Mouse (Mus musculus): Measurements from ENCODE around the gene Ppp1r15b. TPM values are rescaled to one million over a fixed set of nuclear protein-coding genes. Genes with fewer than 3 reads are reported as not detected.

The Ppp1r15b gene
- polyA plus RNA-seq, 1 experiment from 2014 or later, result 26.6 TPM

DNA sequence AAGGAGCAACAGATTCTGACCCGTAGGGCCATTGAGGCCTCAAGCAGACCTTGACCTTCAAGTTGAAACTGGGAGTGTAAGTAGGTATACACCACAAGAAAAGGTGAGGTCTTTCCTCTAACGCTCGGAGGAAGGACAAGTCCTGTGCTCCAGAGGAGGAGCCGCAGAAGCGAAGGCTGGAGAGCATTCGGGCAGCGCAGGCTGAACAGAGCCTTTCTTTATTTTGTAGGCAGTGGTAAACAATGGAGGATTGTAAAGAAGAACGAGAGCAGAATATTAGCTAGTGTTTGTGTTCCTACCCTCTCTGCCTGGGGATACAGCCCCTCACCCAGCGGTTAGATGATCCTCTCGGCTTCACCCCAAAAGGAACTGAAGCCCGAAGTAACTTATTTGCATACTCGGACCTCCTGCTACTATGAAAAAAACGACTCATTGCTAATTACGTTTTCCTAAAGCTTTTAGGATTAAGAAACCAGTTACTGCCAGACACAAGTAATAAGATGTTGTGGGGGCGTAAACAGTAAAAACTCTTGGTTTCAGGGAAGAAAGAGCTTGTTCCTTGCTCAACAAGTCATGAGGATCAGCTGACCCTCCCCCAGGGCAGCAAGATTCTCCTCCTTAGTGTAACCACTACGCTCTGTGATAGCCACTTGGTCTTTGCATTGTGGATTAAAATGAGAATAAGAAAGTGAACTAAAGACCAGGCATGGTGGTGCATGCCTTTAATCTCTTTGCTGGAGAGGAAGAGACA lies 1.3 kb upstream of the Ppp1r15b start:
- peaks cover 32% of the 10 kb centered on the region for H3K4me1 ChIP-seq (ENCODE audit: control insufficient read depth, insufficient read depth, low read length)
- no peaks in the 10 kb centered on the region for H3K27me3 ChIP-seq (replicated peaks; ENCODE audit: control insufficient read depth, insufficient read depth, low read length)
- peak overlapping the region; percentile 22; the same call in 1 of the 2 replicates for H3K27ac ChIP-seq (ENCODE audit: low read depth, low read length)
- peak overlapping the region; percentile 30; the same call in 1 of the 2 replicates for H3K9ac ChIP-seq (ENCODE audit: low read length)
- H3K4me2 ChIP-seq (ENCODE audit: low read length), result peak overlapping the region; percentile 25; the same call in 1 of the 2 replicates
- WGBS, result 7% methylated on average over 16 of the region's 16 CpGs
- H3K4me3 ChIP-seq (ENCODE audit: low read depth, low read length), result no peak overlapping the region
- H3K36me3 ChIP-seq (ENCODE audit: control insufficient read depth, insufficient read depth, low read length), result peaks cover 12% of the 10 kb centered on the region
- DNase-seq (ENCODE audit: low spot score) (peak; percentile 23), ATAC-seq (no peak)
- no peaks in the 10 kb centered on the region for H3K9me3 ChIP-seq (replicated peaks; ENCODE audit: control insufficient read depth, low read length)

- no peak for ATAC-seq
- H3K4me2 ChIP-seq (ENCODE audit: low read length), result peak overlapping the region; percentile 97
- peaks cover 40% of the 10 kb centered on the region for H3K4me1 ChIP-seq (ENCODE audit: control insufficient read depth, insufficient read depth, low read length)
- H3K27ac ChIP-seq (ENCODE audit: low read depth, low read length), result peak overlapping the region; percentile 97
- peaks cover 21% of the 10 kb centered on the region for H3K36me3 ChIP-seq (ENCODE audit: control insufficient read depth, insufficient read depth, low read length)
- H3K9me3 ChIP-seq (replicated peaks; ENCODE audit: control insufficient read depth, low read length), result no peaks in the 10 kb centered on the region
- DNase-seq (ENCODE audit: low spot score), result no peak
- H3K4me3 ChIP-seq (ENCODE audit: low read depth, low read length), result peak overlapping the region; percentile 79
- H3K27me3 ChIP-seq (replicated peaks; ENCODE audit: control insufficient read depth, insufficient read depth, low read length), result no peaks in the 10 kb centered on the region
- H3K9ac ChIP-seq (ENCODE audit: low read length), result peak overlapping the region; percentile 94
- WGBS, result under 1% methylated on average over 35 of the region's 35 CpGs
Observed at GRCm38 (mm10) chr1:133131561-133131905, 590 bp downstream of the Ppp1r15b start.

DNA sequence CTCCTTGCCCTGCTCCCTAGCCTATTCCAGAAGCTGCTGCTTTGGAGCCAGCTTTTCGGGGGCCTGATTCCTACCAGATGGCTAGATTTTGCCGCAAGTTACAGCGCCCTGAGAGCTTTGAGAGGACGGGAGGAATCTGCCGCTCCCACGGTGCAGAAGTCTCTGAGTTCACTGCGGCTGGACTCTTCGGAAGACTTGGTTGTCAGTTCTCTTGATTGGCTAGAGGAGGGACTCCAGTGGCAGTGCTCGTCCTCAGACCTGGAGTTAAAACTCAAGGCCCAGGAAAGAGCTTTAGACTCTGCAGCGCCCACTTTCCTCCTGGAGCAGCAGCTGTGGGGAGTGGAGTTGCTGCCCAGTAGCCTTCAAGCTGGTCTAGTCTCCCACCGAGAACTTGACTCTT lies 993 bp downstream of the Ppp1r15b start:
- peak overlapping the region; percentile 94 for H3K9ac ChIP-seq (ENCODE audit: low read length)
- H3K36me3 ChIP-seq (ENCODE audit: control insufficient read depth, insufficient read depth, low read length), result peaks cover 25% of the 10 kb centered on the region
- no peaks in the 10 kb centered on the region for H3K9me3 ChIP-seq (replicated peaks; ENCODE audit: control insufficient read depth, low read length)
- peaks cover 40% of the 10 kb centered on the region for H3K4me1 ChIP-seq (ENCODE audit: control insufficient read depth, insufficient read depth, low read length)
- ATAC-seq (no peak), DNase-seq (ENCODE audit: low spot score) (no peak)
- under 1% methylated on average over 11 of the region's 11 CpGs for WGBS
- no peaks in the 10 kb centered on the region for H3K27me3 ChIP-seq (replicated peaks; ENCODE audit: control insufficient read depth, insufficient read depth, low read length)
- H3K4me3 ChIP-seq (ENCODE audit: low read depth, low read length), result peak overlapping the region; percentile 79
- peak overlapping the region; percentile 97 for H3K4me2 ChIP-seq (ENCODE audit: low read length)
- peak overlapping the region; percentile 97 for H3K27ac ChIP-seq (ENCODE audit: low read depth, low read length)

DNA sequence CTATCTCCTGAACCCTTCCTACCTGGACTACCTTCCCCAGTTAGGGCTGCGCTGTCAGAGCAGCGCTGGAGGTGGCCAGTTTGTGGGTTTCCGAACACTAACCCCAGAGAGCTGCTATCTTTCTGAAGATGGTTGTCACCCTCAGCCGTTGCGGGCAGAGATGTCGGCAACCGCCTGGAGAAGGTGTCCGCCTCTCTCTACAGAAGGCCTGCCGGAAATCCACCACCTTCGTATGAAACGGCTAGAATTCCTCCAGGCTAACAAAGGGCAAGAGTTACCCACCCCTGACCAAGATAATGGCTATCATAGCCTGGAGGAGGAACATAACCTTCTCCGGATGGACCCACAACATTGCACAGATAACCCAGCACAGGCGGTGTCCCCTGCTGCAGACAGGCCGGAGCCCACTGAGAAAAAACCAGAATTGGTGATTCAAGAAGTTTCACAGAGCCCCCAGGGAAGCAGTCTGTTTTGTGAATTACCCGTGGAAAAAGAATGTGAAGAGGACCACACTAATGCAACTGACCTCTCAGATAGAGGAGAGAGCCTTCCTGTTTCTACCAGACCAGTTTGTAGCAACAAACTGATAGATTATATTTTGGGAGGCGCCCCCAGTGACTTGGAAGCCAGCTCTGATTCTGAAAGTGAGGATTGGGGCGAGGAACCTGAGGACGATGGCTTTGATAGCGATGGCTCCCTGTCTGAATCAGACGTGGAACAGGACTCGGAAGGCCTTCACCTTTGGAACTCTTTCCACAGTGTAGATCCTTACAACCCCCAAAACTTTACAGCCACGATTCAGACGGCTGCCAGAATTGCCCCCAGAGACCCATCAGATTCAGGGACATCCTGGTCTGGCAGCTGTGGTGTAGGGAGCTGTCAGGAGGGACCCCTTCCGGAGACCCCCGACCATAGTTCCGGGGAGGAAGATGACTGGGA lies 1.7 kb downstream of the Ppp1r15b start:
- 19% methylated on average over 26 of the region's 26 CpGs for WGBS

DNA sequence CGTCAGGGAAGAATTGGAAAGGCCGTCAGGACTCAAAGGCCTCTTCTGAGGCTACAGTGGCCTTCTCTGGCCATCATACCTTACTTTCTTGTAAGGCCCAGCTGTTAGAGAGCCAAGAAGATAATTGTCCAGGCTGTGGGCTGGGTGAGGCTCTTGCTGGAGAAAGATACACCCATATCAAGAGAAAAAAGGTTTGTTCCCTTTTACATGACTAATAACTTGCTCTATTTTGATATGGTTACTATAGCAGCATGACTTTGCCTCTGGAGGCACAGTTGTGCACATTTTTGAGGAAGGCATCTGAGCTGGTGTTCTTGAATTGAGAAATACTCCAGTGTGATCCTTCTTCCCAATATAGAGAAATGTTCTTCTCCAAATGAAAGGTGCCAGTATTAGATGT lies 2.5 kb downstream of the Ppp1r15b start:
- 9% methylated on average over 2 of the region's 2 CpGs for WGBS
- no peaks in the 10 kb centered on the region for H3K9me3 ChIP-seq (replicated peaks; ENCODE audit: control insufficient read depth, low read length)
- H3K4me1 ChIP-seq (ENCODE audit: control insufficient read depth, insufficient read depth, low read length), result peaks cover 40% of the 10 kb centered on the region
- no peak overlapping the region for H3K27ac ChIP-seq (ENCODE audit: low read depth, low read length)
- H3K36me3 ChIP-seq (ENCODE audit: control insufficient read depth, insufficient read depth, low read length), result peaks cover 39% of the 10 kb centered on the region
- DNase-seq (ENCODE audit: low spot score) (no peak), ATAC-seq (no peak)
- peak overlapping the region; percentile 94 for H3K9ac ChIP-seq (ENCODE audit: low read length)
- peak overlapping the region; percentile 79 for H3K4me3 ChIP-seq (ENCODE audit: low read depth, low read length)
- no peaks in the 10 kb centered on the region for H3K27me3 ChIP-seq (replicated peaks; ENCODE audit: control insufficient read depth, insufficient read depth, low read length)
- H3K4me2 ChIP-seq (ENCODE audit: low read length), result peak overlapping the region; percentile 97

More for the DNA sequence above, 1.7 kb downstream of the Ppp1r15b start:
- Histone ChIP-seq H3K4me2 (ENCODE audit: low read length) (peak overlapping the region; percentile 97), H3K4me1 (ENCODE audit: control insufficient read depth, insufficient read depth, low read length) (peaks cover 40% of the 10 kb centered on the region), H3K4me3 (ENCODE audit: low read depth, low read length) (peak overlapping the region; percentile 79), H3K36me3 (ENCODE audit: control insufficient read depth, insufficient read depth, low read length) (peaks cover 32% of the 10 kb centered on the region), H3K27ac (ENCODE audit: low read depth, low read length) (no peak overlapping the region), H3K27me3 (replicated peaks; ENCODE audit: control insufficient read depth, insufficient read depth, low read length) (no peaks in the 10 kb centered on the region), H3K9me3 (replicated peaks; ENCODE audit: control insufficient read depth, low read length) (no peaks in the 10 kb centered on the region), H3K9ac (ENCODE audit: low read length) (peak overlapping the region; percentile 94)
- DNase-seq (ENCODE audit: low spot score) (no peak), ATAC-seq (no peak)

GRCm38 (mm10) chr1:133134071-133134470 lies 3.1 kb downstream of the Ppp1r15b start:
- no peaks in the 10 kb centered on the region for H3K27me3 ChIP-seq (replicated peaks; ENCODE audit: control insufficient read depth, insufficient read depth, low read length)
- H3K4me3 ChIP-seq (ENCODE audit: low read depth, low read length), result peak overlapping the region; percentile 79
- peaks cover 46% of the 10 kb centered on the region for H3K36me3 ChIP-seq (ENCODE audit: control insufficient read depth, insufficient read depth, low read length)
- peak overlapping the region; percentile 97 for H3K4me2 ChIP-seq (ENCODE audit: low read length)
- no peak for DNase-seq (ENCODE audit: low spot score)
- H3K4me1 ChIP-seq (ENCODE audit: control insufficient read depth, insufficient read depth, low read length), result peaks cover 40% of the 10 kb centered on the region
- H3K9ac ChIP-seq (ENCODE audit: low read length), result peak overlapping the region; percentile 94
- no peak for ATAC-seq
- H3K27ac ChIP-seq (ENCODE audit: low read depth, low read length), result no peak overlapping the region
- no peaks in the 10 kb centered on the region for H3K9me3 ChIP-seq (replicated peaks; ENCODE audit: control insufficient read depth, low read length)
- 28% methylated on average over 4 of the region's 4 CpGs for WGBS

DNA sequence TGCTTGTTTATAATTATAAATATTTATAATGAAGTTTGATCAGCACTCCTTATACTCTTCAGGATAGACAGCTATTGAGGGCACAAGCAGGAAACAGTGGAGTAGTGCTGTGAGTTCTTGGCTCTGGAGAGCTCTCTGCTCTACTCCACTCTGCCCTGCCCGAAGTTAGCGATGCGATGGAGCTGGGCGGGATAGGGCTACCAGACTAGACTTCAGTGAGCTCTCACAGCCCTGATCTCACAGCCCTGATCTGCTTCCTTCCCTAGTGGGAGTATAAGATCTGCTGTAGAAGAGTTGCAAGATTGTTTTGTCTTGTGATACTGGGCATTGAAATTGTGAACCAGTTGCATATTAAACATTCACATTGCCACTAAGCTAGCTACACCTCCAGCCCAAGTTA lies 3.9 kb downstream of the Ppp1r15b start:
- peak overlapping the region; percentile 97 for H3K4me2 ChIP-seq (ENCODE audit: low read length)
- 51% methylated on average over 4 of the region's 4 CpGs for WGBS
- peaks cover 51% of the 10 kb centered on the region for H3K36me3 ChIP-seq (ENCODE audit: control insufficient read depth, insufficient read depth, low read length)
- no peak overlapping the region for H3K27ac ChIP-seq (ENCODE audit: low read depth, low read length)
- no peaks in the 10 kb centered on the region for H3K9me3 ChIP-seq (replicated peaks; ENCODE audit: control insufficient read depth, low read length)
- peak overlapping the region; percentile 50 for H3K9ac ChIP-seq (ENCODE audit: low read length)
- H3K4me3 ChIP-seq (ENCODE audit: low read depth, low read length), result peak overlapping the region; percentile 79
- H3K27me3 ChIP-seq (replicated peaks; ENCODE audit: control insufficient read depth, insufficient read depth, low read length), result no peaks in the 10 kb centered on the region
- ATAC-seq, result no peak
- no peak for DNase-seq (ENCODE audit: low spot score)
- peaks cover 37% of the 10 kb centered on the region for H3K4me1 ChIP-seq (ENCODE audit: control insufficient read depth, insufficient read depth, low read length)

DNA sequence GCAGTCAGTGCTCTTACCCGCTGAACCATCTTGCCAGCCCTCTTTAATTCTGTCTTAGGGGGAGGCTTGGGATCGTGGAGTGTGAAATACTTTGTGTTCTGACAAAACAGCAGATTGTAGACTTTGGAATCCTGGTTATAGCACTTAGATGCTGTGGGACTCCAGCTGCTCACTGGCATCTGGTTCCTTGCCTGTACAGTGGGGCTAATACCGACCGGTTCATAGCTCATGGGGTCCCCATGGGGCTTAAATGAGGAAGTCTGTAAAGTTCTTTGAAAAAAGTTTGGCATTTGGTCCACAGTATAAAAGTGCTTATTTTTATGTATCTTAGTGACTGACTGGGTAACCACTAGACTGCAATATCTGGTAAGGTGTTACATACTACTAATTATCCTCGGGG lies 4.9 kb downstream of the Ppp1r15b start:
- DNase-seq (ENCODE audit: low spot score), result no peak
- H3K9ac ChIP-seq (ENCODE audit: low read length), result no peak overlapping the region

More for the DNA sequence above, 4.9 kb downstream of the Ppp1r15b start:
- Histone ChIP-seq H3K27me3 (replicated peaks; ENCODE audit: control insufficient read depth, insufficient read depth, low read length) (no peaks in the 10 kb centered on the region), H3K36me3 (ENCODE audit: control insufficient read depth, insufficient read depth, low read length) (peaks cover 61% of the 10 kb centered on the region), H3K4me2 (ENCODE audit: low read length) (peak overlapping the region; percentile 97), H3K27ac (ENCODE audit: low read depth, low read length) (no peak overlapping the region), H3K9me3 (replicated peaks; ENCODE audit: control insufficient read depth, low read length) (no peaks in the 10 kb centered on the region), H3K4me3 (ENCODE audit: low read depth, low read length) (no peak overlapping the region), H3K4me1 (ENCODE audit: control insufficient read depth, insufficient read depth, low read length) (peaks cover 32% of the 10 kb centered on the region)
- 68% methylated on average over 5 of the region's 5 CpGs for WGBS
- ATAC-seq, result no peak

Data from forebrain, embryonic 14.5 days (tissue).